Mouse (Mus musculus) embryonic facial prominence, embryonic 13.5 days (tissue): ENCODE data around the gene Clcf1. TPM values are rescaled to one million over a fixed set of nuclear protein-coding genes. Genes with fewer than 3 reads are reported as not detected.
"Not testable (repeated sequence)": the region's sequence is repeated elsewhere in the genome, so short reads cannot be mapped to it uniquely, and the experiment has no call there.

Source experiments
- ATAC-seq: fragments of 200-750 bp; cut with Nextera tagmentation; 2 replicates; pipeline ENCODE4 v1.8.0; 2017; ENCODE audit warnings: low read depth; ENCODE audit not compliant: insufficient number of reproducible peaks, insufficient read depth, low FRiP score, low TSS enrichment
- H3K27ac ChIP-seq: fragments of 300-500 bp; sonication (generic); 2 replicates; pipeline ENCODE4 v1.5.1; 2015; ENCODE audit warnings: moderate library complexity, mild to moderate bottlenecking, inconsistent platforms
- H3K27me3 ChIP-seq: fragments of 300-500 bp; sonication (generic); 2 replicates; pipeline ENCODE4 v1.6.1; 2015; ENCODE audit warnings: mild to moderate bottlenecking, inconsistent platforms
- H3K36me3 ChIP-seq: fragments of 300-500 bp; sonication (generic); 2 replicates; pipeline ENCODE4 v1.6.1; 2015; ENCODE audit warnings: mild to moderate bottlenecking, inconsistent platforms
- H3K4me1 ChIP-seq: fragments of 300-500 bp; sonication (generic); 2 replicates; pipeline ENCODE4 v1.6.1; 2015; ENCODE audit warnings: inconsistent platforms
- H3K4me2 ChIP-seq: fragments of 300-500 bp; sonication (generic); 2 replicates; pipeline ENCODE4 v1.6.1; 2015; ENCODE audit warnings: moderate library complexity, mild to moderate bottlenecking, inconsistent platforms
- H3K4me3 ChIP-seq: fragments of 300-500 bp; sonication (generic); 2 replicates; pipeline ENCODE4 v1.5.1; 2015; ENCODE audit warnings: mild to moderate bottlenecking, inconsistent platforms
- H3K9ac ChIP-seq: fragments of 300-500 bp; sonication (generic); 2 replicates; pipeline ENCODE4 v1.6.1; 2015; ENCODE audit warnings: mild to moderate bottlenecking, inconsistent platforms
- H3K9me3 ChIP-seq: fragments of 300-500 bp; sonication (generic); 2 replicates; pipeline ENCODE4 v1.6.1; 2016; ENCODE audit warnings: inconsistent platforms
- WGBS: fragments of 180-500 bp; shearing (Covaris S2); methylation state at CpG from one replicate; pipeline ENCODE4 v1.1.7; 2015; ENCODE audit warnings: mixed read lengths; 5-methylcytosine and 5-hydroxymethylcytosine counted together
- polyA plus RNA-seq: library from polyadenylated mRNA; unstranded; fragments of >200 nt; fragmentation: Nextera tagmentation; extraction: Ambion mirVana; gene quantifications from 2 replicates; pipeline ENCODE4 v1.2.1, GENCODE M21; 2015

The Clcf1 gene
- polyA plus RNA-seq, 1 experiment from 2014 or later = 11.5 TPM

GRCm38 (mm10) chr19:4232651-4233050 is 18.6 kb downstream of the Clcf1 start:
- H3K27me3 ChIP-seq = peaks cover 10% of the 10 kb centered on the region
- H3K9me3 ChIP-seq = no peaks in the 10 kb centered on the region
- no peak overlapping the region for H3K27ac ChIP-seq
- 85% methylated on average over 7 of the region's 7 CpGs for WGBS
- ATAC-seq = no peak
- H3K36me3 ChIP-seq = no peaks in the 10 kb centered on the region
- H3K4me1 ChIP-seq = peaks cover 25% of the 10 kb centered on the region
- H3K4me2 ChIP-seq = peak overlapping the region; percentile 80
- H3K4me3 ChIP-seq = peak overlapping the region; percentile 58; the same call in 1 of the 2 replicates
- H3K9ac ChIP-seq = peak overlapping the region; percentile 72

GRCm38 (mm10) chr19:4234548-4234947 is 20.5 kb downstream of the Clcf1 start:
- peaks cover 13% of the 10 kb centered on the region for H3K4me1 ChIP-seq
- no peak overlapping the region for H3K4me2 ChIP-seq
- ATAC-seq = no peak
- H3K4me3 ChIP-seq = no peak overlapping the region
- 73% methylated on average over 4 of the region's 4 CpGs for WGBS
- no peaks in the 10 kb centered on the region for H3K9me3 ChIP-seq
- no peak overlapping the region for H3K9ac ChIP-seq
- no peaks in the 10 kb centered on the region for H3K36me3 ChIP-seq
- no peak overlapping the region for H3K27ac ChIP-seq
- H3K27me3 ChIP-seq = peaks cover 6% of the 10 kb centered on the region; the same call in 1 of the 2 replicates

DNA sequence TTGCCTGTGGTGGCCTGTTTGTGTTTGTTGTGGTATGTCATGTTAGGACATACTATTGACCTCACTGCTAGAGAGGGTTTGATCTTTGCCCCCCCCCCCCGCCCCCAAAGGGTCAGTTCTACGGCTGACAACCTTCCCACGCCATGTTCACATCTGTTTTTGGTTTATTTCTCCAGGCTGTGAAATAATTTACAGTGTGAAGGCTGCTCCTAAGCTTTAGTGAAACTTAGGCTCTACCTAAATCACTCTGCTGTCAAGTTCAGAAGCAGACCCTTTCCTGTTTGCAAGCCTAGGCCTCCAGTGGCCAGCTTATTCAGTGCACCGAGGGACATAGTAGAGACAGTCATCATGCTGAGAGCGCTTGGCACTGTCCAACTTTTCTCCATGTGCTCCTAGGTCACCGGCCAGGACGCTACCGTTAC is 26.2 kb downstream of the Clcf1 start:
- WGBS = 45% methylated on average over 8 of the region's 8 CpGs
- Histone ChIP-seq H3K9me3 (no peaks in the 10 kb centered on the region), H3K36me3 (no peaks in the 10 kb centered on the region), H3K9ac (no peak overlapping the region), H3K27ac (no peak overlapping the region), H3K4me2 (no peak overlapping the region), H3K4me3 (no peak overlapping the region), H3K27me3 (no peaks in the 10 kb centered on the region), H3K4me1 (no peaks in the 10 kb centered on the region)
- ATAC-seq = no peak

DNA sequence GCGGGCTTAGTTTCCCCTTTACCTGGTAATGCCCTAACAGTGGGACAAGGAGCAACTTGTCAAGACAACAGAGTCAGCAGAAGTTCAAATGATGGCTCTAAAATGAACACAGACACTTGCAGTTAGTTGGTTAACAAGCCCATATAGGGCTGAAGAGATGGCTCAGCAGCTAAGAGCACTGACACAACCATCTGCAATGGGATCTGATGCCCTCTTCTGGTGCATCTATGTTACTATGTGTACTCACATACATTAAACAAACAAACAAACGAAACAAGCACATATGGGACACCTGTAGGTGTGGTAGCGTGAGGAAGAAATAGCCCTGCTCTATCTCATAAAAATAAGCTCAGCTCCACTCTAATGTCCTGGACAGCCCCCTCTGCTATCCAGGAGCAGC is 28.4 kb downstream of the Clcf1 start:
- H3K27me3 ChIP-seq = no peaks in the 10 kb centered on the region
- WGBS = 66% methylated on average over 3 of the region's 3 CpGs
- no peaks in the 10 kb centered on the region for H3K36me3 ChIP-seq
- H3K9ac ChIP-seq = no peak overlapping the region
- H3K27ac ChIP-seq = no peak overlapping the region
- no peaks in the 10 kb centered on the region for H3K4me1 ChIP-seq
- H3K4me3 ChIP-seq = no peak overlapping the region
- H3K4me2 ChIP-seq = no peak overlapping the region
- ATAC-seq = no peak
- H3K9me3 ChIP-seq = no peaks in the 10 kb centered on the region

GRCm38 (mm10) chr19:4244775-4245174 is 30.7 kb downstream of the Clcf1 start:
- 83% methylated on average over 6 of the region's 6 CpGs for WGBS
- H3K27ac ChIP-seq = no peak overlapping the region
- H3K27me3 ChIP-seq = no peaks in the 10 kb centered on the region
- no peak overlapping the region for H3K9ac ChIP-seq
- H3K4me3 ChIP-seq = no peak overlapping the region
- H3K4me2 ChIP-seq = no peak overlapping the region
- ATAC-seq = no peak
- H3K36me3 ChIP-seq = no peaks in the 10 kb centered on the region
- H3K9me3 ChIP-seq = no peaks in the 10 kb centered on the region
- no peaks in the 10 kb centered on the region for H3K4me1 ChIP-seq

- ATAC-seq = no peak
- H3K9me3 ChIP-seq = no peaks in the 10 kb centered on the region
- no peaks in the 10 kb centered on the region for H3K36me3 ChIP-seq
Observed at GRCm38 (mm10) chr19:4247010-4247409, 33.0 kb downstream of the Clcf1 start.

DNA sequence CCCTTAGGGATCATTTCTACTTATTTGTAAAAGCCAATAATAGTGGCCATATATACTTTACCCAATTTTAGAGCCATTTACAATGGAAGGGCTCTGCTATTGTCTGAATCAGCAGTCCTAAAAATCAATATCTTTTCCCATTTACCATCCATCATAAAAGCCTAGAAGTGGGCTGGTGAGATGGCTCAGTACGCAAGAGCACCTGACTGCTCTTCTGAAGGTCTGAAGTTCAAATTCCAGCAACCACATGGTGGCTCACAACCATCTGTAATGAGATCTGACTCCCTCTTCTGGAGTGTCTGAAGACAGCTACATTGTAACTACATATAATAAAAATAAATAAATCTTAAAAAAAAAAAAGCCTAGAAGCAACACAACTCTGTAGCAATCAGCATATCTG is 34.6 kb downstream of the Clcf1 start:
- H3K36me3 ChIP-seq, H3K4me3 ChIP-seq, H3K27ac ChIP-seq, H3K9me3 ChIP-seq, ATAC-seq, H3K27me3 ChIP-seq, H3K4me2 ChIP-seq, H3K4me1 ChIP-seq, H3K9ac ChIP-seq: not testable (repeated sequence)
- WGBS = 54% methylated on average over 1 of the region's 1 CpGs

More at GRCm38 (mm10) chr19:4247010-4247409, 33.0 kb downstream of the Clcf1 start:
- Histone ChIP-seq H3K27me3 (no peaks in the 10 kb centered on the region), H3K9ac (no peak overlapping the region), H3K4me2 (no peak overlapping the region), H3K4me3 (no peak overlapping the region), H3K27ac (no peak overlapping the region), H3K4me1 (no peaks in the 10 kb centered on the region)
- WGBS = 48% methylated on average over 1 of the region's 1 CpGs

- no peaks in the 10 kb centered on the region for H3K9me3 ChIP-seq
- WGBS = 87% methylated on average over 7 of the region's 7 CpGs
- ATAC-seq = no peak
- no peak overlapping the region for H3K27ac ChIP-seq
- no peaks in the 10 kb centered on the region for H3K36me3 ChIP-seq
- H3K4me2 ChIP-seq = no peak overlapping the region
- H3K27me3 ChIP-seq = no peaks in the 10 kb centered on the region
- peaks cover 13% of the 10 kb centered on the region for H3K4me1 ChIP-seq
- no peak overlapping the region for H3K9ac ChIP-seq
- no peak overlapping the region for H3K4me3 ChIP-seq
Observed at GRCm38 (mm10) chr19:4254230-4254629, 40.2 kb downstream of the Clcf1 start.

GRCm38 (mm10) chr19:4255583-4256162 is 41.6 kb downstream of the Clcf1 start:
- Histone ChIP-seq H3K4me3 (no peak overlapping the region), H3K4me2 (no peak overlapping the region), H3K36me3 (no peaks in the 10 kb centered on the region), H3K9ac (no peak overlapping the region), H3K9me3 (no peaks in the 10 kb centered on the region), H3K27ac (no peak overlapping the region), H3K4me1 (peaks cover 15% of the 10 kb centered on the region), H3K27me3 (no peaks in the 10 kb centered on the region)
- 73% methylated on average over 11 of the region's 11 CpGs for WGBS
- no peak for ATAC-seq

- H3K36me3 ChIP-seq = no peaks in the 10 kb centered on the region
- H3K27me3 ChIP-seq = no peaks in the 10 kb centered on the region
- peak overlapping the region; percentile 89 for H3K4me2 ChIP-seq
- no peak overlapping the region for H3K27ac ChIP-seq
- WGBS = under 1% methylated on average over 41 of the region's 41 CpGs
- peak overlapping the region; percentile 77 for H3K9ac ChIP-seq
- H3K4me1 ChIP-seq = peaks cover 15% of the 10 kb centered on the region
- peak; percentile 80 for ATAC-seq
- H3K9me3 ChIP-seq = no peaks in the 10 kb centered on the region
- peak overlapping the region; percentile 67 for H3K4me3 ChIP-seq
Observed at GRCm38 (mm10) chr19:4257216-4257896, 43.3 kb downstream of the Clcf1 start.

- no peaks in the 10 kb centered on the region for H3K9me3 ChIP-seq
- H3K36me3 ChIP-seq = no peaks in the 10 kb centered on the region; the same call in 1 of the 2 replicates
- ATAC-seq = peak; percentile 8; the same call in 1 of the 2 replicates
- H3K4me3 ChIP-seq = peak overlapping the region; percentile 67
- no peaks in the 10 kb centered on the region for H3K27me3 ChIP-seq
- peak overlapping the region; percentile 89 for H3K4me2 ChIP-seq
- no peak overlapping the region for H3K27ac ChIP-seq
- peaks cover 15% of the 10 kb centered on the region for H3K4me1 ChIP-seq
- 19% methylated on average over 12 of the region's 12 CpGs for WGBS
- peak overlapping the region; percentile 77 for H3K9ac ChIP-seq
Observed at GRCm38 (mm10) chr19:4257897-4258252, 43.8 kb downstream of the Clcf1 start.

DNA sequence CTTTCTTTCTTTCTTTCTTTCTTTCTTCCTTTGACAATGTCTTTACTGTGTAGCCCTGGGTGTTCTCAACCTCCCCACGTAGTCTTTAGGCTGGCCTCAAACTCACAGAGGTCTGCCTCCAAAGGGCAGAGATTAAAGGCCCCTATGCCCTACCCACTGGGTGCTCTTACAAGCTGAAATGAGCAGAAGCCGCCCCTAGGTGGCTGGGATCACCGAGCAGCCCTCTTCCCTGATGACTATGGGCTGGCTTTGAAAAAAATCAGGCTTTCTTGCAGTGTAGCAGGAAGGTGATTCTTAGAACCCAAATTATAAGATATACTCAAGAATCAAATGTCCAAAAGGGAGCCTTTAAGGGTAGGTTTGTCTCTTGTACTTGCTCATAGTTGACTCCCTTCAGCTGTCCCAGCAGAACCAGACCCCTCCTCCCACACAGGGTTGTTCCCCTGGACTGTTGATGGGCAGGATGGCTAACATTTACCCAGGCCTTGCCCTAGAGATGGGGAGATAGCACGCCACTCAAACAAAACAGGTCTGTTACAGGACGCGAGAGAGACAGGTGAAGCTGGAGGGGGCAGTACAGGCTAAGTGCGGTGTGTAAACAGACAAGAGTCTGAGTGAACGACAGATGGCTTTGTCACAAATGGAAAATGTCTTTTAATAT is 47.1 kb downstream of the Clcf1 start:
- WGBS = 52% methylated on average over 8 of the region's 8 CpGs
- H3K4me1 ChIP-seq = peaks cover 15% of the 10 kb centered on the region
- H3K27me3 ChIP-seq = no peaks in the 10 kb centered on the region
- H3K4me2 ChIP-seq = no peak overlapping the region
- H3K4me3 ChIP-seq = no peak overlapping the region
- no peak for ATAC-seq
- no peaks in the 10 kb centered on the region for H3K9me3 ChIP-seq
- H3K9ac ChIP-seq = no peak overlapping the region
- H3K36me3 ChIP-seq = peaks cover 12% of the 10 kb centered on the region; the same call in 1 of the 2 replicates
- H3K27ac ChIP-seq = no peak overlapping the region
